Mouse (Mus musculus): ENCODE data around the gene Atp6v1a. TPM values are rescaled to one million over a fixed set of nuclear protein-coding genes. Genes with fewer than 3 reads are reported as not detected.

Gene Atp6v1a
- total and polyA plus RNA-seq, 2 experiments from 2014 or later: 161 to 183 TPM

DNA sequence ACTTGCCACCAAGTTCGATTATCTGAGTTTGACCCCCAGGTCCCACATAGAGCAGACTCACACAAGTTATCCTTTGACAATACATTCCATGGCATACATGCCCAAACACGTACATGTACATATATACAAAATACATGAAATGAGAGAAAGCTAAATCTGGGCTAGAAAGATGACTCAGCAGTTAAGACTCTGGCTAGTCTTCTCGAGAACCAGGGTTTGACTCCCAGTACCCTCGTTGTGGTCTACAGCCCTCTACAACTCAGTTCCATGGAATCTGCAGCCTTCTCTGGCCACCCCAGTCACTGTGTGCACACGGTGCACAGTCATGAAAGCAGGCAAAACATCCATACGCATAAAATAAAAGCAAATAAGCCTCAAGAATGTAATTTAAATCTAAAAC is 87.1 kb downstream of the Atp6v1a start:
- H3K27ac ChIP-seq: no peak overlapping the region
- 85% methylated on average over 6 of the region's 6 CpGs for WGBS
- no peak for DNase-seq (ENCODE audit: low spot score)
- no peaks in the 10 kb centered on the region; the same call in 1 of the 2 replicates for H3K9me3 ChIP-seq (ENCODE audit: low read length)
- no peak overlapping the region for H3K4me3 ChIP-seq (ENCODE audit: low read length)
- no peaks in the 10 kb centered on the region for H3K36me3 ChIP-seq (ENCODE audit: insufficient read depth, low read length)
- no peaks in the 10 kb centered on the region for H3K4me1 ChIP-seq (ENCODE audit: insufficient read depth, low read length)
- no peak for TF ChIP-seq CTCF (IDR thresholded peaks at IDR 0.05; ENCODE audit: low read depth)
- no peak overlapping the region for H3K9ac ChIP-seq (replicated peaks; ENCODE audit: low read length)
- H3K4me2 ChIP-seq (ENCODE audit: low read depth, low read length): no peak overlapping the region
- H3K27me3 ChIP-seq (ENCODE audit: insufficient read depth, low read length): no peaks in the 10 kb centered on the region
- ATAC-seq: no peak

- no peaks in the 10 kb centered on the region for H3K4me1 ChIP-seq (ENCODE audit: insufficient read depth, low read length)
- WGBS: 82% methylated on average over 5 of the region's 5 CpGs
- no peak for DNase-seq (ENCODE audit: low spot score)
- no peak overlapping the region for H3K4me2 ChIP-seq (ENCODE audit: low read depth, low read length)
- no peak overlapping the region for H3K9ac ChIP-seq (replicated peaks; ENCODE audit: low read length)
- H3K4me3 ChIP-seq (ENCODE audit: low read length): no peak overlapping the region
- no peak for TF ChIP-seq CTCF (IDR thresholded peaks at IDR 0.05; ENCODE audit: low read depth)
- no peaks in the 10 kb centered on the region for H3K27me3 ChIP-seq (ENCODE audit: insufficient read depth, low read length)
- ATAC-seq: no peak
- H3K27ac ChIP-seq: no peak overlapping the region
- H3K36me3 ChIP-seq (ENCODE audit: insufficient read depth, low read length): no peaks in the 10 kb centered on the region
- no peaks in the 10 kb centered on the region; the same call in 1 of the 2 replicates for H3K9me3 ChIP-seq (ENCODE audit: low read length)
Measured at GRCm38 (mm10) chr16:44050139-44050538, 89.4 kb downstream of the Atp6v1a start.

- Histone ChIP-seq H3K9ac (replicated peaks; ENCODE audit: low read length) (no peak overlapping the region), H3K27ac (no peak overlapping the region), H3K4me1 (ENCODE audit: insufficient read depth, low read length) (no peaks in the 10 kb centered on the region), H3K36me3 (ENCODE audit: insufficient read depth, low read length) (no peaks in the 10 kb centered on the region), H3K9me3 (ENCODE audit: low read length) (no peaks in the 10 kb centered on the region), H3K4me3 (ENCODE audit: low read length) (no peak overlapping the region), H3K27me3 (ENCODE audit: insufficient read depth, low read length) (no peaks in the 10 kb centered on the region), H3K4me2 (ENCODE audit: low read depth, low read length) (no peak overlapping the region)
- WGBS: 89% methylated on average over 4 of the region's 4 CpGs
- DNase-seq (ENCODE audit: low spot score): no peak
- peak; percentile 32 for TF ChIP-seq CTCF (IDR thresholded peaks at IDR 0.05; ENCODE audit: low read depth)
- no peak for ATAC-seq
Measured at GRCm38 (mm10) chr16:44039112-44039511, 100.4 kb downstream of the Atp6v1a start.

Other genes starting within 250 kb of the Atp6v1a start
- 0.61 and 0.89 TPM in 2 replicates for gene Ccdc191, start 249.9 kb downstream of the Atp6v1a start, total RNA-seq (2014; rRNA removed)
- 4.1 and 6.3 TPM in 2 replicates for gene Ccdc191, start 249.9 kb downstream of the Atp6v1a start, polyA plus RNA-seq (2015; fragmentation: Nextera tagmentation; extraction: Ambion mirVana)
- gene Qtrt2, start 212.9 kb downstream of the Atp6v1a start, total RNA-seq (2014; rRNA removed): 19.9 and 29.7 TPM in 2 replicates
- gene Qtrt2, start 212.9 kb downstream of the Atp6v1a start, polyA plus RNA-seq (2015; fragmentation: Nextera tagmentation; extraction: Ambion mirVana): 11.3 and 12.9 TPM in 2 replicates
- gene Zdhhc23, start 159.9 kb downstream of the Atp6v1a start, total RNA-seq (2014; rRNA removed): 4.8 and 7.0 TPM in 2 replicates
- gene Zdhhc23, start 159.9 kb downstream of the Atp6v1a start, polyA plus RNA-seq (2015; fragmentation: Nextera tagmentation; extraction: Ambion mirVana): 2.2 and 2.7 TPM in 2 replicates
- 0.63 and 1.0 TPM in 2 replicates for gene Gramd1c, start 76.4 kb downstream of the Atp6v1a start, total RNA-seq (2014; rRNA removed)
- 2.3 and 2.6 TPM in 2 replicates for gene Gramd1c, start 76.4 kb downstream of the Atp6v1a start, polyA plus RNA-seq (2015; fragmentation: Nextera tagmentation; extraction: Ambion mirVana)
- gene Naa50, start 125 bp upstream of the Atp6v1a start, total RNA-seq (2014; rRNA removed): 10.0 and 10.1 TPM in 2 replicates
- 56.3 and 56.6 TPM in 2 replicates for gene Naa50, start 125 bp upstream of the Atp6v1a start, polyA plus RNA-seq (2015; fragmentation: Nextera tagmentation; extraction: Ambion mirVana)
- 13.8 and 14.1 TPM in 2 replicates for gene Usf3, start 33.5 kb upstream of the Atp6v1a start, total RNA-seq (2014; rRNA removed)
- gene Usf3, start 33.5 kb upstream of the Atp6v1a start, polyA plus RNA-seq (2015; fragmentation: Nextera tagmentation; extraction: Ambion mirVana): 1.9 and 2.4 TPM in 2 replicates
- 36.1 and 44.3 TPM in 2 replicates for gene Sidt1, start 193.5 kb upstream of the Atp6v1a start, total RNA-seq (2014; rRNA removed)
- gene Sidt1, start 193.5 kb upstream of the Atp6v1a start, polyA plus RNA-seq (2015; fragmentation: Nextera tagmentation; extraction: Ambion mirVana): 21.8 and 22.5 TPM in 2 replicates
- gene Spice1, start 207.4 kb upstream of the Atp6v1a start, total RNA-seq (2014; rRNA removed): 8.1 and 9.7 TPM in 2 replicates
- 9.0 and 9.6 TPM in 2 replicates for gene Spice1, start 207.4 kb upstream of the Atp6v1a start, polyA plus RNA-seq (2015; fragmentation: Nextera tagmentation; extraction: Ambion mirVana)